ENCODE assay signal across 9 mouse cellular contexts in the genomic region with DNA sequence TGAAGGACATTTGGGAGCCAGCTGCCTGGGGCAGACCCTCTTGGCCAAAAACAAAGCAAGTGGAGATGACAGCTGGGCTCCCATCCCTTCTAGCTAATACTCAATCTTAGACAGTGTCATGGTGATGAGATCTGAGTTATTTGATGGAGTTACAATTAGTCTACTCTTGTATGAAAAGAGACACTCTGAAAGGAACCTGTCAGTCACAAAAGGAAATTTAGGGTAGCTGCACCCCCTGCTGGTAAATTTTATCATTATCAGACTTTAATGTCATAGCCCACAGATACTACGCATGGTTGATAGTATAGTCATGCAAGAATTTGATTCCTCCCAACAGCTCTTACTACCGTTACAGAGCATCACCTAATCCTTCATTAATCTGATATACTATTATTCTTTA.
DNase-seq lines count a peak whose midpoint lies in the region; ATAC-seq lines count a peak whose summit lies in the region.
"Had no signal": no experiment of that assay in that cellular context is flagged by ENCODE, and none has a peak within 500 bp of the region (broad histone marks: within the 10 kb centered on the region; RNA-seq: fewer than 3 reads in every experiment).

No protein-coding gene starts in this region.

- ATAC-seq in hindbrain, embryonic 14.5 days (ENCODE audit: low FRiP score) = peak; percentile 31; the same call in 1 of the 2 replicates
- ATAC-seq in hindbrain, embryonic 12.5 days (ENCODE audit: low FRiP score) = no peak
- peak; percentile 50; the same call in 1 of the 2 replicates for ATAC-seq in erythroid progenitor cell, adult 5-6 weeks (replicated peaks; ENCODE audit: low FRiP score, poor library complexity, severe bottlenecking)
- ATAC-seq in cerebellum, adult (ENCODE audit: insufficient number of reproducible peaks, low FRiP score, low TSS enrichment) = no peak

- no peaks in the 10 kb centered on the region for H3K27me3 ChIP-seq in hindbrain, embryonic 14.5 days (ENCODE audit: control insufficient read depth, insufficient read depth, low read length)
- no peaks in the 10 kb centered on the region for H3K27me3 ChIP-seq in hindbrain, embryonic 12.5 days

- H3K9ac ChIP-seq in hindbrain, embryonic 14.5 days = no peak overlapping the region
- no peak overlapping the region for H3K9ac ChIP-seq in hindbrain, embryonic 12.5 days

- DNase-seq in hindbrain, embryonic 14.5 days (ENCODE audit: low spot score) = peak; percentile 71
- DNase-seq in thymus, postnatal 14 days = peak; percentile 16
- DNase-seq in thymus, postnatal 36 days = no peak
- DNase-seq in layer of hippocampus, postnatal 14 days (ENCODE audit: low spot score in 2 of 2) = peak; percentile 17 to 82
- DNase-seq in T-cell, adult 2 months (ENCODE audit: low spot score) = no peak

- no peak overlapping the region for H3K4me2 ChIP-seq in hindbrain, embryonic 14.5 days (replicated peaks)
- no peak overlapping the region for H3K4me2 ChIP-seq in hindbrain, embryonic 12.5 days (replicated peaks)

- no peaks in the 10 kb centered on the region for H3K4me1 ChIP-seq in hindbrain, embryonic 14.5 days (replicated peaks; ENCODE audit: control insufficient read depth, insufficient read depth, low read length)
- H3K4me1 ChIP-seq in hindbrain, embryonic 12.5 days = no peaks in the 10 kb centered on the region

- H3K27ac ChIP-seq in hindbrain, embryonic 14.5 days = no peak overlapping the region
- no peak overlapping the region for H3K27ac ChIP-seq in hindbrain, embryonic 12.5 days

- WGBS in hindbrain, embryonic 14.5 days = 73% methylated on average over 2 of the region's 2 CpGs
- 80% methylated on average over 2 of the region's 2 CpGs for WGBS in hindbrain, embryonic 12.5 days

- no peaks in the 10 kb centered on the region for H3K36me3 ChIP-seq in hindbrain, embryonic 14.5 days (replicated peaks; ENCODE audit: control insufficient read depth, insufficient read depth)
- no peaks in the 10 kb centered on the region for H3K36me3 ChIP-seq in hindbrain, embryonic 12.5 days

- H3K9me3 ChIP-seq in hindbrain, embryonic 14.5 days (ENCODE audit: control insufficient read depth, low read length) = no peaks in the 10 kb centered on the region
- H3K9me3 ChIP-seq in hindbrain, embryonic 12.5 days (replicated peaks) = no peaks in the 10 kb centered on the region

- no peak overlapping the region for H3K4me3 ChIP-seq in hindbrain, embryonic 14.5 days (replicated peaks; ENCODE audit: low read length)
- H3K4me3 ChIP-seq in hindbrain, embryonic 12.5 days = no peak overlapping the region
- H3K4me3 ChIP-seq: myocyte had no signal

Comparison
In these comparisons a context has a peak if more than half of its experiments do, and no peak if none do; other contexts are left out.
1. ATAC-seq: peak in hindbrain, embryonic 14.5 days (single experiment) and erythroid progenitor cell, adult 5-6 weeks (single experiment); none in hindbrain, embryonic 12.5 days (single experiment) and cerebellum, adult (single experiment).
2. DNase-seq: peak in hindbrain, embryonic 14.5 days (single experiment), thymus, postnatal 14 days (single experiment) and layer of hippocampus, postnatal 14 days (2 of 2); none in thymus, postnatal 36 days (0 of 2) and T-cell, adult 2 months (single experiment).